Mouse (Mus musculus): ENCODE measurements around the gene Trip13.

DNA sequence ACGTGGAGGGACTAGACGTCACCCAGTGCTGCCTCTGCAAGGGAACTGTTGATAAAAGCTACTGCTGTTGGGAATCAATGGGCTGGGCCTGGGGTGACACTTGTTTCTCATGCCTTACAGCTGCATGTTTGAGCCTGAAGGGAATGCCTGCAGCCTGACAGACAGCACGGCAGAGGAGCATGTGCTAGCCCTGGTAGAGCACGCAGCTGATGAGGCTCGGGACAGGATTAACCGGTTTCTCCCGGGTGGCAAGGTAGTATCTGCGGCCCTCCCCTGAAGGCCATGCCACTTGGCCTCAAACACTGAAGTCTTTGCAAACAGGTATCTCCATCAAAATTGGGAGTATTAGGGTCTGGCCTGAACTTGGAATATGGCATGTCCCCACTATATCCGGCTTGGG is 7.0 kb upstream of the Trip13 start:
- no peak for TF ChIP-seq CTCF (IDR thresholded peaks at IDR 0.05; ENCODE audit: insufficient read depth, low read length)
- TF ChIP-seq POLR2A (IDR thresholded peaks at IDR 0.05; ENCODE audit: borderline replicate concordance, extremely low read depth, low read depth, low read length) = no peak

Data from lung, adult 2 months (tissue).